Mouse (Mus musculus) adrenal gland, postnatal 25 days (tissue): ENCODE measurements around the gene Bmp7. TPM values are rescaled to one million over a fixed set of nuclear protein-coding genes. Genes with fewer than 3 reads are reported as not detected.

ENCODE experiments used
- DNase-seq: peaks from one replicate; pipeline ENCODE4 v3.0.0; 2021; ENCODE audit warnings: mixed read lengths
- microRNA-seq, 2 experiments: library from miRNA; unstranded; fragments of <30 nt; microRNA quantifications; one replicate each; pipeline ENCODE4 v1.2.0; 2021
- total RNA-seq: library from RNA; stranded (reverse); gene quantifications from 2 replicates; pipeline ENCODE4 v1.2.3, GENCODE M21; 2021

Gene Bmp7
- total RNA-seq, 1 experiment from 2014 or later, result 27.4 TPM

- peak; percentile 56 for DNase-seq
Observed at GRCm38 (mm10) chr2:172848193-172848592, 91.9 kb downstream of the Bmp7 start.

GRCm38 (mm10) chr2:172846311-172846575 is 93.9 kb downstream of the Bmp7 start:
- DNase-seq, result no peak

GRCm38 (mm10) chr2:172845536-172846310 is 94.4 kb downstream of the Bmp7 start:
- DNase-seq, result no peak

- no peak for DNase-seq
Observed at GRCm38 (mm10) chr2:172843903-172844302, 96.2 kb downstream of the Bmp7 start.

DNA sequence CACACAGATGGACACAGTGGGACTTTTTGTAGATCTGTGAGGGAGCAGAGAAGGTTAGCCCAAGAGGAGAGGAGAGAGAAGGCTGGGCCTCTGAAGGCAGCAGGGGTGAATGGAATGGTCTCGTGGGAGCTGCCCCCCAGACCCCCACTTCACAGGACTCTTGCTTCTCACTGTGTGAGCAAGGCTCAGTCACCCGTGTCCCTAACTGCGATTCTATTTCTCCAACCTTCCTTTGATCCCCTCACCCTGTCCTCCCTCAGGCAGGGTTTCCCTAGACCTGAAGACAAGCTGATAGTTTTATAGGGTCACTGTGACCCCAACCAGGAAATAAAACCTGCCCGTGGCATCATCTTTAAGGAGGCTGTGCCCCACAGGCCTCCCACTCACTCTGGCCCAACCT is 97.8 kb downstream of the Bmp7 start:
- no peak for DNase-seq

DNA sequence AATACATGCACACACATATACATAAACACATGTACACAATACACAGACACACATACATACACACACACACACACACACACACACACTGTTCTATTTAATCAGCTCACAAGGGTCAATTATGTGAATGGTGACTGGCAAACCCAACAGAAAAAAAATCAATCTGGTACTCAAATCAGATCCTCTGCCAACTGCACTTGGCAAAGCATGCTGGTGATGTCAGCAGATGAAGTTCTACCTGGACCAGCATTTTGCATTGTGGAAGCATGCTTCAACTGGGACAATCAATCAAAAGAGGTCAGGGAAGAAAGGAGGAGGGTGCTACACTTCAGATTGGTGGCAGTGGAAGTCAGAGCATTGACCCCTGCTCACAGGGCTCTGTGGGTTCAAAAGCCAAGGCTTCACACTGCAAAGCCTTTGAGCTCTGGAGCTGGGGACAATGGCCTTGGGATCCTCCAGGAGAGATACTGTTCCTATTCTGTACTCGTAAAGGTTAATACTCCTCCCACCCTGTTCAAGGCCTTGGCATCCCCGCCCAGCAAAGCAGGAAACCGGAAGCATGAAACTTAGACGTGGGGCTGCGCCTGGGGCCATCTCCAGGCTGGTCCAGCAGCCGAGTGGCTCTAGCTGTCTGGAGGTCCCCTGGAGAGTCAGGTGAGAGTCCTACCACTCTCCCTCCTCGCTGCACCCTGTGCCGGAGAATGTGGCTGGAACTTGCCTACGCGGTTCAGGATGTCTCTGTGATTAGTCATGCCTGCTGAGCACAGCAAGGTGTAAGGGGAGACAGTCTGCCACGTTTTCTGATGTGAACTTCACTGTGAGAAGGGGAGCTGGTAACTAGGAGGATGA is 99.0 kb downstream of the Bmp7 start:
- DNase-seq, result peak; percentile 16

GRCm38 (mm10) chr2:172839317-172839980 is 100.7 kb downstream of the Bmp7 start:
- DNase-seq, result no peak

DNA sequence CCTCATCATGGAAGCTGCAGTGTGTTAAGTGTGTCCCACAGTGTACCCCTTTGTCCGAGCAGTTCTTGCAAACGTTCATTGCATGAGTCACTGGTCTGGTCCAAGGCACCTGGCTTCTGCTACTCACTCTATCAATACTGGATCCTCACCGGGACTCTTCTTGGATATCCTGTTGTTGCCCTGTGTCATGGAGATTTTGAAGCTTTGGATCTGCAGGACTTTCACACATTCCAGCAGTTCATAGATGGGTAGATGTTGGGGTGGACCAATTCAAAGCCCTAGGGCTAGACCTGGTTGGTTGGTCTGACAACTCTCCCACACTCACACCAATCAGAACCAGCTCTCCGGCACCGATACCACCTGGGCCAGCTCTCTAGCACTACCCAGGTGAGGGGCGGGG is 103.6 kb downstream of the Bmp7 start:
- DNase-seq, result no peak

- DNase-seq, result peak; percentile 64
Observed at GRCm38 (mm10) chr2:172833196-172833595, 106.9 kb downstream of the Bmp7 start.

GRCm38 (mm10) chr2:172831762-172832161 is 108.4 kb downstream of the Bmp7 start:
- peak; percentile 89 for DNase-seq

GRCm38 (mm10) chr2:172831133-172831532 is 109.0 kb downstream of the Bmp7 start:
- peak; percentile 90 for DNase-seq

DNA sequence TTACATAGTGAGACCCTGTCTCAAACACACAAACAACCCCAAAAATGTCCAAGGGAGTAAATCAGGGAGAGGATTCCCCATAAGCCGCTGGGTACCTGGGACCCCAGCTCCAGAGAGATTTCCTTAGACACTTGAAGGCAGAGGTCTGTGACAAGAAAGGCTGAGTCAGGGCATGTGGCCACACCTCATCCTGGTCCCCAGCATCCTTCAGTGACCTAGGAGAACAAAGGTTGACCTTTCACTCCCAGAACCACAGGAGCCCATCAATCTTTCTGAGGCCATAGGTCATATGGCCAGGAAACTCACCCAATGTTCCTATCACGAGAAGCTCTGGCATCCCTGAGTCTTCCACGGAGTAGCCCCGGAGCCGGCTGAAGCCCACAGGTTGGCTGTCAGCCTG is 111.9 kb downstream of the Bmp7 start:
- DNase-seq, result no peak

DNA sequence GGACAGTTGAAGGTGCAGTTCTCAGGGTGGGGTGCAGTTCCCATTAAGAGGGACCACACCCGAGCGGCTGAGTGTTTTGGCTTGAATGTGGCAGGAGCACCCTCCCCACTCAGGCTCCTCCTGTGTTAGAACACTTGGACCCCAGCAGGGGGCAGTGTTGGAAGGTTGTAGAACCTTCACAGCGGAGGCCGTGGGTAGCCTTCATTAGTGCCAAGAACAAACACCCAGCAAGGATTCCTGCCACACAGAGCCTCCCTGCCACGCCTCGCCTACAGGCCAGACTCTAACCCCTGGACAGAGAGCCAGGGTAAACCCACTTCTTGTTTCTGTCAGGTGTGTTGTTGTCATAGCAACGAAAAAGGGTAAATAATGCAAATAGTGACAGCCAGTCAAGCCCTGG is 112.6 kb downstream of the Bmp7 start:
- DNase-seq, result peak; percentile 32

DNA sequence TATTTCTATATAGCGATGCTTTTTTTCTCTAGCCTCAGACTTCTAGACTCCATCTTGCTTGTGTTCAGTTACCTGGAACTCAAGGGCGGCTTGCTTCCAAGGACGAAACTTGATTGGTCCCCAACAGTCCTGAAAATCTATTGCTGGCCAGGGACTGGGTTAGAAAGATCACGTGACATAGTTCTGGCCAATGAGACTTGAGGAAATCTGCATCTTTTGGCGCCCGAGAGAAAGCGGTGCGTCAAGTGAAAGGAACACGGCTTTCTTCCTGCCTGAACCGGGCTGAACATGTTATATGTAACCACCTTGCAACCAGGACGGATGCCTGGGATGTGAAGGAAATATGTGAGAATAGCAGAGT is 114.4 kb downstream of the Bmp7 start:
- no peak for DNase-seq

- peak; percentile 59 for DNase-seq
Observed at GRCm38 (mm10) chr2:172824906-172825784, 115.0 kb downstream of the Bmp7 start.

DNA sequence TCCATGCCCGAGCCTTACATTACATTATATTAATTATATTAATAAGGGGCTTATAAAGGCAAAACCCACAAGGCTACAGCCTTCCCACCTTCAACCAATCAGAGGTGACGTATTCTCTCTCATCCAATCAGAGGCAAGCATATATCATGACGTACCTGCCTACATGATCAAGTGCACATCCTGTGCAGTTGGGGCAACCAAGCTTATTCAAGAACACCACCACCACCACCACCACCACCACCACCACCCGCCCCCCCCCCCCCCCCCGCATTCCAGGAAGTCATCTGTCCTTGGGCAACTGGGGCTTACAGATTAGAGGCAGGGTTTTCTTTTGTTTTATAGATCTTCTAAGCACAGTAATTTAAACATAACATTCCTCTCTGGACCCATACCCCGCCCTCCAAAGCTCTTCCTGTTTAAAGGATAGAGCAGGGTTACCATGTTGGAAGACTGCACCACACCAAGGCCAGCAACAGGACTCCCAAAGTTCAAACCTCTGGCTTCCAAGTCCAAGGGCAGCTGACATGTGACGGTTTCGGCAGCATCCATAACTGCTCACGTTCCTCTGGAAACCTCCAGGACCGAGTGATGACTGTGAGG is 121.4 kb downstream of the Bmp7 start:
- no peak for DNase-seq

Small RNA genes lying within 50 kb of the gene (microRNA-seq; reads per million reads assigned to microRNA genes)
- gene Gm22773, result 0 reads per million in 2 experiments

Other genes with a start within 250 kb of the Bmp7 start
- not detected in 2 replicates for gene Spo11, start 37.4 kb upstream of the Bmp7 start, total RNA-seq
- 65.9 and 80.5 TPM in 2 replicates for gene Rae1, start 59.8 kb upstream of the Bmp7 start, total RNA-seq
- gene Rbm38, start 80.2 kb upstream of the Bmp7 start, total RNA-seq, result 24.7 and 29.3 TPM in 2 replicates
- 0.09 TPM in 1 of 2 replicates, not detected in the other for gene Ctcfl, start 179.2 kb upstream of the Bmp7 start, total RNA-seq
- 420 and 690 TPM in 2 replicates for gene Pck1, start 212.7 kb upstream of the Bmp7 start, total RNA-seq